Mouse (Mus musculus) hematopoietic stem cell, adult 5-6 weeks (primary cell): ENCODE data around the gene Bbox1. TPM values are rescaled to one million over a fixed set of nuclear protein-coding genes. Genes with fewer than 3 reads are reported as not detected.
A peak's percentile ranks its signal among the peaks of the same experiment; 100 is the strongest.

ENCODE experiments used
- ATAC-seq, 2 experiments: fragments of 125-278 bp in 1 of 2; replicated peaks in 1 of 2; 2 replicates each; pipeline ENCODE4 v1.8.0; 2016 to 2017; ENCODE audit warnings: inconsistent platforms in 2 of 2, mild to moderate bottlenecking in 2 of 2, moderate number of reproducible peaks in 2 of 2, low read depth in 1 of 2, moderate TSS enrichment in 1 of 2; ENCODE audit not compliant: low FRiP score in 2 of 2, poor library complexity in 2 of 2, severe bottlenecking in 2 of 2, insufficient read depth in 1 of 2, low TSS enrichment in 1 of 2
- total RNA-seq: library from RNA; stranded (forward); fragments of 172-1452, 232-1000 nt; gene quantifications from 2 replicates; pipeline ENCODE4 v1.2.3, GENCODE M21; 2017

Bbox1 gene
- total RNA-seq = not detected in 2 replicates

DNA sequence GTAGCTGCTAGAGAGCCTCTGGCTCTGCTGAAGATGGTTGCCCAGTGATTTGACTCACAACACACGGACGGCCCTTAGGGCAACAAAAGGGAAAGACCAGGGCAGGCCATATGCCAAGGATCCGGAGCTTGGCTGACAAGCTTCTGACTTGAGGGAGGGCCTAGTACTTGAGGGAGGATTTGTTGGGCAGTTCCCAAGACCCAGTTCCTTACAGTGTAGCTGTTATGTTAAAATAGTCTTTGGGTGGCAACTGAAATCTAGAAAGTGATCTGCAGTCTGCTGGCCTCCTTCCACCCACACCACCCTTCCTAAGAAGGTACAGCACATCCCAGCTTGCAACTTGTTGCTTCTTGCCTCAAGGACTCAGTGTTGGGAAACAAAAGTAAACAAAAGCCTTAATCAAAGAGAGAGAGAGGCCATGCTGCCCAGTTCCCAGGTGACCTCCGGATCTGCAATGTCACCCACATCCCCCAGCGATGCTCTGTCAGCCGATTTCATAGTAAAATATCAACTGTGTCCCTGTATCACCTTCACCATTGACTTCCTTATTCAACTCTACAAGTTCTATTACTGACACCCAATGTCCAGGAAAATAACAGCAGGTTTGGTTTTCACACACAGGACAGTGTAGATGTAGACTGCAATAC is at the start of gene Bbox1:
Bbox1 (minus strand) TSS at position 52 of the 647 bp plus-strand sequence.
- no peak for ATAC-seq

DNA sequence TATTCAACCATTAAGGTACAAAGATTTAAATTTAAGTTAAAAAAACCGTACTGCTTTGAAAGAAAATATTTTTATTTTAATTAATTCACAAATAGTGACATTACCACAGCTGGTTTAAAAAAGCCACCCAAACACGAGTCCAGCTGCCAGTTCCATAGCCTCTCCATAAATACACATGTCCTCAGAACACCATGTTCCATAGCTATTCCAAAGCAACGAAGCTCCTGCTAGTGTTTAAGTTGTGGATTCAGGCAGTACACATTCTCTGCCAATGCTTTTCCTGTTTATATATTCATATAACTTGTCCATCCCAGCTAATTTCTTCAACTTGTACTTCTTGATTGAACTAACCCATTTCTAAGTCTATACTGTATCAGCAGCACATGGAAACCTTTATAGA is 49.5 kb upstream of the Bbox1 start:
- ATAC-seq = no peak

DNA sequence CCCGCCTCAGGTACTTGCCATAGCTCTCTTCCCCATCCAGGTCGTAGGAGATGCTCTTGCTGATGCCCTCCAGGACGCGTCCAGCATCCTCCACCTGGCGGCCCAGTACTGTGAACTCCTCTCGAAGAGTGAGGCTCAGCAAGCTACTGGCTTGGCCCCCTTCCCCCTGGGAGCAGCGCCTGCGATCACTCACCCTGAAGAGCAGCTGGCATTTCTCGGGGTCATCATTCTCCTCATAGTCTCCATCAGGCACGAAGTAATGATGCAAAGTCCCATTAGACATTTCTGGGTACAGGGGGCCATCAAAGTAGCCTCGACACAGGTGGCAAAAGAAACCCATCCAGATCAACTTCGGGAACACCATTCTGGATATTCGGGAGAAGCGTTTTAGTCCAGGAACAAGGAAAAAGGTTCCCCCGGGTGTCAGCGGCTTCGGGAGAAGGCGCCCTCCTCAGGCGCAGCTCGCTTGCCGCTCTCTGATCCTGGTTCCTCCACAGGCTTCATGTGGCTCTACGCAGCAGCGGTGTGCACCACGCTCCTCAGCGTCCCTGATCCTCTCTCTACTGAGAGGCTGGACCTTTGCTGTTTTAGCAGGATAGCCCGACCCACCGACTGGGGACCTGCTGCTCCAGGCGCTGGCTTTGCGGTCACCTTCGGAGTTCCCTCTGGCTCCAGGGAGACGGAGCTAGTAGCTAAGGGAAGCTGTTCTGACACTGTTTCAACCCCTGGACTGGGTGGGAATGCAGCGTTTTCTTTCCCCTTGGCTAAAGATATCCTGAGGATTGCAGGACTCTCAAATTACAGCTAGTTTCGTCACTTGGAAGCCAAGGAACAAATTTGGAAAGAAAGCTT is 48.3 kb upstream of the Bbox1 start, which contains the start of gene Fibin:
Fibin (minus strand) TSS at position 752 of the 852 bp plus-strand sequence.
- no peak for ATAC-seq

DNA sequence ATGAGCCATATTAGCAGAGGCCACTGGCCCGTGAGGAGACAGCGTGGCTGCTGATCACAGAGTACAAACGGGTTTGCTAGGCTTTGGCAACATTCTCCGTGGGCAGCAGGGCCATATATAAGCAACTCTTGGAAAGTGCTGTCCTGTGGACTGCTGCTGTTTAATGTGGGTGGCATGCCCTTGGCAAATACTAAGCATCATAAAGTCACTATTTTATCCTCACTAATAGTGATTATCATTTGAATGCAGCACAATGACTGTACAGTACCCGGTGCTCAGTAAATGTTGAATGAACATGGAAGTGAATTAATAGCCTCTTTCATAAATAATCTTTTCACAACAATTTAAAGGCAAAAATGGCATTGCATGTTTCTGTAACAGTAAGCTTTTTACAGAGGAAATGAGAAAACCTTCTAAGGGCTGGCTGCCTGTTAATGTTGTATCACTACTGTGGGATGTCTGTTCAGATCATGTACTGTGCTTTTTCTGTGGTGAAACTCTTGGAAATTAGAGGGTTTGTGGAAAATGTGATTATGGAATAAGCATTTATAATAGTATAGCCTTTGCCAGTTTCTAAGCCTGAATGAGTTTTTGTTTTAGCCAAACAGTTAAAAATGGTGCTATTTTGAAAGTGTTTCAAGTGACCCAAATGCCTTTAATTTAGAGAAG is 39.1 kb upstream of the Bbox1 start:
- ATAC-seq = no peak

DNA sequence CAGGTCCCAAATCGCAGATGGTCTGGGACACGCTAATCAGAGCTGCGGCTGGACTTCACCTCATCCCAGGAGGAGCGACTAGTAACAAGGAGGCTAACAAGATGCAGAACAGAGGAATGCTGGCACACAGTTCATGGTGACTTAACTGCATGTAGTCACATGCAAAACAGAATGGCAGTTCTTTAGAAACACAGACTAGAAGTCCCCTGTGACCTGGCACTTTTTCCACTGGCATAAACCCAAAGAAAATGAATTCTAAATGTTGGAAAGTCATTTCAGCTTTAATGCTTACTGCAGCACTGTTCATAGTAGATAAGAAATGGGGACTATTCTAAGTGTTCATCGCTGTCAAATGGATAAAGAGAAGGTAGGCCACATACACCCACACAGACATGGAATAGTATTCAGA is 37.5 kb upstream of the Bbox1 start:
- ATAC-seq = no peak

DNA sequence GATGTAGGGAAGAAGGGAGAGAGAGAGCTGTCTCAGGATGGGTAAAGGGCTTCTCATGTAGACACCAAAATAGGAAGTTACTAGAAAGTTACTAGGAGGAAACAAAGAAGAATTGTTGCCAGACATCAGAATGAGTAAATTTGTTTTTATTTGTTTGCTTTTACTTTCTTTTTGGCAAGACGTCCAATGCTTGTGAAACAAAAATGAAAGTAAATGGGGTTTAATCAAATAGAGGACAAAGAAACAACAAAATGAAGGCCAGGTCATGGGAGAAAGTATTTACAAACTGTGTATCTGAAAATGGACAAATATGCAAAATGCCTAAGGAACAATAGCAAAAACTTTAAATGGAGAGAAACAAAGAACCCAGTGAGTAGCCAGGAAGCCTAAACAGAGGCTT is 37.0 kb upstream of the Bbox1 start:
- no peak for ATAC-seq

DNA sequence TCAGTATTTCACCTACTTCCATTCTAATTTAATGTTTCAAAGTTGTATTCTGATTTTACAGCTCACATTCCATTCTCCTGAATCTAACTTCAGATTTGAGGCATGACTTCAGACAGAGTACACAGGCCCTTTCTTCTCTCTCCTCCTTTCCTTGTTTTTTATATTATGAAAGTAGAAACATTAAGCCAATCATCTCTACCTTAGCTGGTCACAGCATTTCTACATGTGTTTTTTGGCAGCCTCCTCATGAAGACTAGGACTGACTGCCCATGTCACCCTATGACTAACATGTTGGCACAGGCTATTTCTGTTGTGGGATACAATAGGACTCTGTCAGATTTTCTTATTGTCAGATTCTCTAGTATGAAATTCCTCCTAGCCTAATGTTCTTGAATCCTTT is 14.6 kb upstream of the Bbox1 start:
- ATAC-seq = no peak

DNA sequence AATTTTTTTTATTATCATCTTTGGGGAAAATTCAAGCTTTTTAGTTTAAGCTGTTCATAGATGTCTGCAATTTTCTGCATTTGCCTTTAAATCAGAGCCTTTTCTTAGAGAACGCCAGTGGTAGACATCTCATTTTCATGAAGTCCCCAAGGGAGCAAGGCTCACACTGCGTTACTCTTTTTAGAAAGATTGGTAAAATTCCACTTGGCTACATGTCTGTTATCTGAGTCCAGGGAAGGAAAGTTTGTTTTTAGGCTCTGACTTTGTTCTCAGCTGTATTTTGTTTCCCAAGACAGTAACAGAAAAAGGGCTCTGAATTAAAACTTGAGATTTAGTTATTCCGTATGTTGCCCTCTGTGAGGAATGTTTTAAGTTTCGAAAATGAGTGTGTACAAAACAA is 5.6 kb upstream of the Bbox1 start:
- no peak for ATAC-seq

DNA sequence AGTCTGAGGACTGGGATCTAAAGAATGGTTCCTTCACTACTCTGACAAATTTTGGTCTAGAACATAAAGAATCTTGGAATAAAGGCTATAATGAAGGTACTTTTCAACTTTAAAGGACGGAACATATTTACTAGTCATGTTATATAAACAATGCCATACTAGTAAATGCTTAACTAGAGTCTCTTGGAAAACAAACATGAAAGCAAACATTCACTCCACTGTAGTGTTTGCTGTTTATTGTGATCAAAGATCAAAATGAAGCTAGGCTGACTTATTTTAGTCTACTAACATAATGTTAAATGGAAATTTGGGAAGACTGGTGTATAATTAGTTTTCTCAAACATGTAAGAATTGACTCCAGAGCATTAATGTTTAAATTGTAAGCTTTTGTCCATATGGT is 4.9 kb upstream of the Bbox1 start:
- no peak for ATAC-seq

DNA sequence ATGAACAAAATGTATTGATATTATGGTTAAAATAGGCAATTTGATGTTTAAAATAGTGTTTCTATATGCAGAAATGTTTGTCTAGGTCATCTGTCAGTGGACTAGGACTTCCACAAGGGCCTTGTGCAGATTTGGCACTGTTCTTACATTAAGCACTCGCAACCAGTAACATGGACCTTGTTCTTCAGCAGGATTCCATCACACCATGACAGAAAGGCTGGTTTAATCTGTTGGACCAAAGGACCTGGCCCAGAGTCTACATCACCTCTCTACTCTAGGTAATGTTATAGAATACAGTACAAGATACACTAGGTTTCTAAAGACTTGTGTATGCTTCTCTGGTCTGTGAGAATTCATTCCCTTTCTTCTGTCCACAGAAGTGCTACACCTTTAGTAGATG is 4.4 kb upstream of the Bbox1 start:
- ATAC-seq = no peak

DNA sequence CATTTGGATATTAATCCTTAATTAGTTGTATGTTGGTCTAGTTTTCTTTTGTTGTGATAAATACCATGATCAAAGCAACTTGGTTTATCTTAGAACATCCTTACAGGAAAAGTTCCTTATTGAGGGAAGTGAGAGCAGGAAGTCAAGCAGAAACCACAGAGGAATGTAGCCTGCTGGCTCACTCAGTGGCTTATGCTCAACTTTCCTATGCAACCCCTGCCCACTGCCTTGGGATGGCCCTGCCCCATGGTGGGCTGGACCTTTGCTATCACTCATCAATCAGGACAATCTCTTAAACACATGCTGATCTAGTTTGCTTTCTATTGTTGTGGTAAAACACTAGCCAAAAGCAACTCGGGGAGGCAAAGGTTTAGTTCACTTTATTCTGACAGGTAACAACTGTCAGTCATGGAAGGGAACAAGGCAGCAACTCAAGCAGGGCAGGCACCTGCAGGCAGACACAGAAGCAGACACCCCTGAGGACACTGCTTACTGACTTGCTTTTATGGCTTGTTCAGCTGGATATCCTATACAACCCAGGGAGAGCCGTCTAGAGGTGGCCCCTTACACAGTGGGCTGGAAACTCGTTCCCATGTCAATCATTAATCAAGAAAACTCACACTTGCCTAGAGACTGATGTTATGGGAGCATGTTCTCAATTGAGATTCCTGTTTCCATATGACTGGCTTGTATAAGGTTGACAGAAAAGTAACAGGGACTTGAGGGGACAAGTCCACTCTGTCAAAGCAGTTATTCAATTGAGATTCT is 1.9 kb upstream of the Bbox1 start:
- no peak for ATAC-seq

DNA sequence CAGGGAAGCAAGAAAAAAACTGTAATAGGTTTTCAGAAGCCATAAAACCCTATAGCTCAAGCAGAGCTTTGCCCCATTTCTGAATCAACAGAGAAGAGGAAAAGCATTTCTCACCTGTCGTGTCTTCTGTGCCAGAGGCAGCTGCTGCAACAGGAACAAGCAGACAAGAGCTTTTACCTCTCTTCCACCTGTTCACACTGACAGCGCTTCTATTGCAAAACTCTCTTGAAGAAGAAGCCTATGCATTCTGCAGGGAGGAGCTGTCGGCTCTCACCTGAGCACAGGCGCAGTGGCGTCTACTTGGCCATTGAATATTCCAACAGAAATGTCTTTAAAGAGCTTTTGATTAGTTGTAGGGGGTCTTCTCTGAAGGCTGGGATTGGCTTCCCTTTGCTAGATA is 286 bp downstream of the Bbox1 start:
- ATAC-seq = no peak

DNA sequence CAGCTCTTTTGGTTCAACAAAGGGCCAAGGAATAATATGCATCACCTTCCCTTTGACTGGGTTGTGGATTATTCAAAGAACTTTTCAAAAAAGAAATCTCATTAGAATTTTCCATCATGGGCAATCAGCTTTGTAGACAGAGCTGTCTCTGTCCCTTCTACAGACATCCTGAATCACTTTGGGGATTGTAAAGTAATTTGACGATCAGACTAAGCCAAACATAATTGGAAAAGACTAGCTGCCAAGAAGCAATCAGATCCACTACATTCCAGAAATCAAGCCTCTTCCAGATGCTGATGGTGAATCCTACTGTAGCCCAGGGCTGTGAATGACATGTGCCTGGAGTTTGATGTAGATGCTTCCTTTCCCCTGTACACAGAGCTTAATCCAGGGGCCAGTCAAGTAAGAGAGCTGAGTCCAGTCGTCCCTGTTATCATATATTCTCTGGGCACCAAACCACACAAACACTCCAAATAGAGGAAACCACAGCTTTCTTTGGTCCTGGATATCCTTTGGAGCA is 995 bp downstream of the Bbox1 start:
- no peak for ATAC-seq

DNA sequence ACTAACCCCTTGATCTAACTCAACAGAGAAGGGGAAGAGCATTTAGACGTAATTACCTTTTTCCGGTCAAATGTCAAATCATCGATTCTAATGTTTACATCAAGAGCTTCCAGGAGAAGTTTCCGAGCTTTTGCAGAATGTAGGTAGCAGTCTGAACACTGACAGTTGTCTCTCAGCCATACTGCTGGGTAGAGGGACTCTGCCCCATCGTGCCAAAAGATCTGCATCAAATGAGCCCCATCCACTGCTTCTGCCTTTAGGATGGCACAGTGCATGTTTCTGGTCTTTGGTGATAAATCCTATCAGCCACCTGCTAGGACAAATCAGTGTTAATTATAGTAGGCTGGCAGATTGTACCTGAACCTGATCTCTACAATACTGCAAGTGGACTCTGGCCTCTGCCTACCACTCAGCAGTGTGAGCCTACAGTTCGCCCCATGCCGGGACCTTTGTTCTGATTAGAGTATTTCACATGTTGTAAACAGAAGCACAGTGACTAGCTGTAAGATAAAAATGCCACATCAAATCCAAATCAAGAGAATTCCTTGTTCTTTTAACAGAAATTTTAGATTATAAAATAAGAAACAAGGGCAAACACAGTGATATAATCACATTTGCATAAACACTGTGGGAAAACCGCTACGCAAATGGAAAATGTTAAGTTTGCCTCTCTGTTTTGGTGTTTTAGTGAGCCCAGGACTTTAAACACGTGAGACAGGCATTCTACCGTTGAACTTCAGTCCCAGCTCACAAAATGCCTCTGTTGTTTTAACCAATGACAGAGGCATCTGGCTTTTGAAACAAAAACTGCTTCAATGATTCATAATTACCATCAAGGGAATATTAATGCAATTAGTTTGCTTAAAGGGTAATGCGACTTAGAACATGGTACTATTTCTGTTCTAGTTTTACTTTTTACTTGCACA is 8.7 kb downstream of the Bbox1 start:
- ATAC-seq = no peak

DNA sequence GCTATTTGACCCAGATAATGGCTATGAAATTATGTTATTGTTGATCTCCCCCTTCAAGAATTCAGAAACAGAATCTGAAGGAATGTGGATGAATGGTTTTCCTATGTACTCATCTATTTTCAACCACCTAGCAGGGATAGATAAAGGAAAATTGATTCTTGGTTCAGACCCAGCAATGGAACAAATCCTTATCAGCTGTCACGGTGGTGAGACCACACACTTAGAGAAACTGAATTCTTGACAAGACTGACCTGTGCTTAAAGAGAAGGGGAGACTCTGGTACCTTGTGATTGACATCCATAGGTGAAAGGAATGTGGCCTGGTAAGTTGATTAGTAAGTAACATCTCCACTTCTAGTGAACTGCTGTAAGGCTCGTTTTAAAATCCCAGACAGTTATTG is 12.1 kb downstream of the Bbox1 start:
- ATAC-seq = 0 out of 4 replicates have a peak, but pooled peaks of 1 of the 2 experiments have one; percentile 17

DNA sequence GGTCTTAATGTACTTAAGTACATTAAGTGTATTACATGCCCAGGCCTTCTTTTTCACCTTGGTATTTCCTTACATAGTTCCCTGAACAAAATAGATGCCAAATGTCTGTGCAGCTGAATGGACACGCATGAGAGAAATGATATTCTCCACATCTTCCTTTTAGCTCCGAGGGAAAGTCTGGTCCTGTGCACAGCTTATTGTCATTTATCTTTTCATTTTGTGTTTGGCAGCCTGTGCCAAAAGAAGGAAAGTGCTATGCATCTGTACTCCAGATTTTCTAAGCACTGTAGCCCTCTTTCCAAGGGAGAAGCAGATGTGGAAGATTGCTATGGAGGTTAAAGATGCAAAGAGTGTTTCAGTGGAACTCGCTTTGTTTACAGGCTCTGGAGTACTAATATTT is 13.0 kb downstream of the Bbox1 start:
- ATAC-seq = no peak
